Mouse (Mus musculus) cerebellum, adult 9-10 months (tissue): ENCODE measurements around the gene Phactr1.
A peak's percentile ranks its signal among the peaks of the same experiment; 100 is the strongest.

ENCODE experiments used
- DNase-seq: peaks from one replicate; pipeline ENCODE4 v3.0.0; 2022

Gene Phactr1

GRCm38 (mm10) chr13:42980581-42980980 lies 300.2 kb downstream of the Phactr1 start:
- peak; percentile 49 for DNase-seq

- no peak for DNase-seq
Observed at GRCm38 (mm10) chr13:42982646-42983045, 302.2 kb downstream of the Phactr1 start.

GRCm38 (mm10) chr13:42985806-42986205 lies 305.4 kb downstream of the Phactr1 start:
- DNase-seq, result no peak

- peak; percentile 95 for DNase-seq
Observed at GRCm38 (mm10) chr13:42987931-42988579, 307.6 kb downstream of the Phactr1 start.

GRCm38 (mm10) chr13:42989481-42989880 lies 309.1 kb downstream of the Phactr1 start:
- no peak for DNase-seq

GRCm38 (mm10) chr13:42990051-42990450 lies 309.6 kb downstream of the Phactr1 start:
- no peak for DNase-seq

GRCm38 (mm10) chr13:42990493-42991111 lies 310.2 kb downstream of the Phactr1 start:
- DNase-seq, result no peak

- no peak for DNase-seq
Observed at GRCm38 (mm10) chr13:42991164-42991563, 310.7 kb downstream of the Phactr1 start.

- DNase-seq, result no peak
Observed at GRCm38 (mm10) chr13:42992306-42992705, 311.9 kb downstream of the Phactr1 start.

- DNase-seq, result no peak
Observed at GRCm38 (mm10) chr13:42994276-42994675, 313.9 kb downstream of the Phactr1 start.

GRCm38 (mm10) chr13:42996188-42996587 lies 315.8 kb downstream of the Phactr1 start:
- DNase-seq, result no peak

GRCm38 (mm10) chr13:42999287-42999686 lies 318.9 kb downstream of the Phactr1 start:
- DNase-seq, result no peak

GRCm38 (mm10) chr13:43005131-43005579 lies 324.7 kb downstream of the Phactr1 start:
- no peak for DNase-seq

- no peak for DNase-seq
Observed at GRCm38 (mm10) chr13:43008466-43008865, 328.0 kb downstream of the Phactr1 start.

- no peak for DNase-seq
Observed at GRCm38 (mm10) chr13:43009596-43009995, 329.2 kb downstream of the Phactr1 start.

- no peak for DNase-seq
Observed at GRCm38 (mm10) chr13:43011516-43011915, 331.1 kb downstream of the Phactr1 start.

GRCm38 (mm10) chr13:43013984-43014383 lies 333.6 kb downstream of the Phactr1 start:
- DNase-seq, result no peak

GRCm38 (mm10) chr13:43015768-43016167 lies 335.3 kb downstream of the Phactr1 start:
- DNase-seq, result no peak

- DNase-seq, result no peak
Observed at GRCm38 (mm10) chr13:43018863-43019262, 338.4 kb downstream of the Phactr1 start.

- no peak for DNase-seq
Observed at GRCm38 (mm10) chr13:43021031-43021430, 340.6 kb downstream of the Phactr1 start.

- no peak for DNase-seq
Observed at GRCm38 (mm10) chr13:43023005-43023404, 342.6 kb downstream of the Phactr1 start.

- no peak for DNase-seq
Observed at GRCm38 (mm10) chr13:43027568-43027967, 347.1 kb downstream of the Phactr1 start.

- DNase-seq, result no peak
Observed at GRCm38 (mm10) chr13:43030222-43030621, 349.8 kb downstream of the Phactr1 start.

- DNase-seq, result no peak
Observed at GRCm38 (mm10) chr13:43032451-43032850, 352.0 kb downstream of the Phactr1 start.

GRCm38 (mm10) chr13:43036510-43036909 lies 356.1 kb downstream of the Phactr1 start:
- no peak for DNase-seq
